26 mouse cellular contexts compared by ENCODE assay signal in the genomic region with DNA sequence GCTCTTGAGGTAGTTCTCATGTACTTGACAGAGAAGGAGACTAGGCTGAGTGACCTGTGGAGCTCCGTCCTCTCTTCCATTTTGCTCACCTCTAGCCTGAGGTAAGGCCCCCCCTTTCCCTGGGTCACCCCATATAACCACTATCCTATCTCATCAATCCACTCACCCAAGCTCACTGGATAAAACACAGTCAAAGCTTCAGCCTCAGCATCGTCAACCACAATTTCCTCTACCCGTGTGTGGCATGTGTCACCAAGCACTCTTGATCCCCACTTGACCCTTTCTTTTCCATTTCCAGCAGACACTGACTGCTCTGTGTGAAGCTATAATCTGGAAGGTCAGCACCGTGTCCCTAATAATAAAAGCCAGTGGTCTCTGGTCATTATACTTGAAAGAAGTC.
"Had no signal": no experiment of that assay in that cellular context is flagged by ENCODE, and none has a peak within 500 bp of the region (broad histone marks: within the 10 kb centered on the region; RNA-seq: fewer than 3 reads in every experiment).

No protein-coding gene starts in this region.

- H3K27ac ChIP-seq: heart, adult 2 months; heart, embryonic 13.5 days; heart, embryonic 15.5 days; hindbrain, embryonic 13.5 days; hindbrain, embryonic 15.5 days; hindbrain, postnatal 0 days; kidney, embryonic 15.5 days; kidney, postnatal 0 days; limb, embryonic 10.5 days; limb, embryonic 12.5 days; liver, embryonic 13.5 days had no signal

- H3K4me3 ChIP-seq: heart, adult 2 months; heart, embryonic 13.5 days; heart, embryonic 15.5 days; hindbrain, embryonic 13.5 days; hindbrain, embryonic 15.5 days; kidney, embryonic 15.5 days; limb, embryonic 10.5 days; limb, embryonic 12.5 days; liver, embryonic 13.5 days had no signal

- H3K9me3 ChIP-seq: heart, embryonic 13.5 days; heart, embryonic 15.5 days; hindbrain, embryonic 13.5 days; hindbrain, embryonic 15.5 days; kidney, embryonic 15.5 days; limb, embryonic 10.5 days; limb, embryonic 12.5 days; liver, embryonic 13.5 days had no signal

- H3K4me1 ChIP-seq: kidney, embryonic 15.5 days had no signal

- H3K27me3 ChIP-seq: heart, embryonic 13.5 days; heart, embryonic 15.5 days; hindbrain, embryonic 13.5 days; hindbrain, embryonic 15.5 days; kidney, embryonic 15.5 days; limb, embryonic 12.5 days; liver, embryonic 13.5 days had no signal

- ATAC-seq: hindbrain, postnatal 0 days had no signal

- H3K9ac ChIP-seq: heart, embryonic 13.5 days; heart, embryonic 15.5 days; hindbrain, embryonic 13.5 days; hindbrain, embryonic 15.5 days; kidney, embryonic 15.5 days; limb, embryonic 12.5 days; liver, embryonic 13.5 days had no signal

- DNase-seq: gastrocnemius, postnatal 14 days; gastrocnemius, postnatal 36 days; heart, adult 11 months; heart, adult 2 months; heart, postnatal 14 days; heart, postnatal 36 days; kidney, adult 11 months; kidney, adult 2 months; kidney, adult 9 months; kidney, postnatal 14 days; kidney, postnatal 36 days; layer of hippocampus, adult 9-11 months; layer of hippocampus, postnatal 36 days; liver; liver, embryonic 13.5 days had no signal

- H3K4me2 ChIP-seq: heart, embryonic 11.5 days; heart, embryonic 13.5 days; heart, embryonic 15.5 days; hindbrain, embryonic 13.5 days; hindbrain, embryonic 15.5 days; kidney, embryonic 15.5 days; limb, embryonic 12.5 days; liver, embryonic 11.5 days; liver, embryonic 13.5 days had no signal

- H3K36me3 ChIP-seq: heart, embryonic 13.5 days; heart, embryonic 15.5 days; hindbrain, embryonic 13.5 days; hindbrain, embryonic 15.5 days; kidney, embryonic 15.5 days; limb, embryonic 10.5 days; limb, embryonic 12.5 days; liver, embryonic 13.5 days had no signal
